Mouse (Mus musculus) forebrain, embryonic 16.5 days (tissue): ENCODE measurements around the gene Fam171a2. TPM values are rescaled to one million over a fixed set of nuclear protein-coding genes. Genes with fewer than 3 reads are reported as not detected.
A peak's percentile ranks its signal among the peaks of the same experiment; 100 is the strongest.

Experiments
- ATAC-seq: fragments of 200-750 bp; cut with Nextera tagmentation; 2 replicates; pipeline ENCODE4 v1.8.0; 2017; ENCODE audit warnings: mild to moderate bottlenecking, moderate library complexity
- H3K27ac ChIP-seq: fragments of 300-500 bp; sonication (generic); 2 replicates; pipeline ENCODE4 v1.5.1; 2014; ENCODE audit warnings: low read length, control low read depth
- H3K27me3 ChIP-seq: fragments of 300-500 bp; sonication (generic); replicated peaks from 2 replicates; pipeline ENCODE4 v1.6.1; 2014; ENCODE audit warnings: low read length; ENCODE audit not compliant: control insufficient read depth, insufficient read depth
- H3K36me3 ChIP-seq: fragments of 300-500 bp; sonication (generic); 2 replicates; pipeline ENCODE4 v1.6.1; 2014; ENCODE audit not compliant: control insufficient read depth, insufficient read depth
- H3K4me1 ChIP-seq: fragments of 300-500 bp; sonication (generic); replicated peaks from 2 replicates; pipeline ENCODE4 v1.6.1; 2014; ENCODE audit warnings: low read length; ENCODE audit not compliant: control insufficient read depth, insufficient read depth
- H3K4me2 ChIP-seq: fragments of 300-500 bp; sonication (generic); 2 replicates; pipeline ENCODE4 v1.6.1; 2014; ENCODE audit warnings: mild to moderate bottlenecking, low read length, control low read depth
- H3K4me3 ChIP-seq: fragments of 300-500 bp; sonication (generic); replicated peaks from 2 replicates; pipeline ENCODE4 v1.5.1; 2014; ENCODE audit warnings: mild to moderate bottlenecking, low read length, control low read depth
- H3K9ac ChIP-seq: fragments of 300-500 bp; sonication (generic); replicated peaks from 2 replicates; pipeline ENCODE4 v1.6.1; 2014; ENCODE audit warnings: low read depth, low read length, control low read depth
- H3K9me3 ChIP-seq: fragments of 300-500 bp; sonication (generic); 2 replicates; pipeline ENCODE4 v1.6.1; 2016; ENCODE audit warnings: low read length; ENCODE audit not compliant: control insufficient read depth
- WGBS: fragments of 180-500 bp; shearing (Covaris S2); extraction: QIAGEN DNeasy Blood & Tissue Kit; methylation state at CpG from one replicate; pipeline ENCODE4 v1.1.7; 2014; 5-methylcytosine and 5-hydroxymethylcytosine counted together
- polyA plus RNA-seq: library from polyadenylated mRNA; unstranded; fragments of >200 nt; fragmentation: Nextera tagmentation; extraction: Ambion mirVana; gene quantifications from 2 replicates; pipeline ENCODE4 v1.2.1, GENCODE M21; 2015

The Fam171a2 gene
- polyA plus RNA-seq, 1 experiment from 2014 or later, result 17.8 TPM

GRCm38 (mm10) chr11:102401898-102402500 is 45.5 kb downstream of the Fam171a2 start:
- H3K36me3 ChIP-seq, result peaks cover 17% of the 10 kb centered on the region
- no peak overlapping the region for H3K9ac ChIP-seq

GRCm38 (mm10) chr11:102400513-102401084 is 46.9 kb downstream of the Fam171a2 start:
- no peak for ATAC-seq
- no peak overlapping the region for H3K27ac ChIP-seq
- WGBS, result 35% methylated on average over 12 of the region's 12 CpGs
- H3K27me3 ChIP-seq, result no peaks in the 10 kb centered on the region; the same call in 1 of the 2 replicates
- H3K9ac ChIP-seq, result no peak overlapping the region
- H3K4me3 ChIP-seq, result no peak overlapping the region
- H3K4me1 ChIP-seq, result peaks cover 37% of the 10 kb centered on the region
- H3K36me3 ChIP-seq, result peaks cover 17% of the 10 kb centered on the region
- no peaks in the 10 kb centered on the region for H3K9me3 ChIP-seq
- no peak overlapping the region for H3K4me2 ChIP-seq

More at GRCm38 (mm10) chr11:102401898-102402500, 45.5 kb downstream of the Fam171a2 start:
- no peak overlapping the region for H3K27ac ChIP-seq
- WGBS, result 65% methylated on average over 12 of the region's 12 CpGs
- no peak overlapping the region for H3K4me3 ChIP-seq
- no peaks in the 10 kb centered on the region for H3K9me3 ChIP-seq
- no peaks in the 10 kb centered on the region; the same call in 1 of the 2 replicates for H3K27me3 ChIP-seq
- no peak overlapping the region for H3K4me2 ChIP-seq
- peaks cover 36% of the 10 kb centered on the region for H3K4me1 ChIP-seq
- ATAC-seq, result no peak

- Histone ChIP-seq H3K4me1 (peaks cover 39% of the 10 kb centered on the region), H3K36me3 (peaks cover 17% of the 10 kb centered on the region), H3K27ac (no peak overlapping the region), H3K9me3 (no peaks in the 10 kb centered on the region), H3K4me2 (no peak overlapping the region), H3K27me3 (no peaks in the 10 kb centered on the region; the same call in 1 of the 2 replicates), H3K9ac (no peak overlapping the region), H3K4me3 (no peak overlapping the region)
- no peak for ATAC-seq
- WGBS, result 8% methylated on average over 33 of the region's 34 CpGs
These were observed 47.8 kb downstream of the Fam171a2 start for GRCm38 (mm10) chr11:102399610-102400072.

GRCm38 (mm10) chr11:102399107-102399506 is 48.4 kb downstream of the Fam171a2 start:
- ATAC-seq, result no peak
- 24% methylated on average over 15 of the region's 15 CpGs for WGBS
- no peaks in the 10 kb centered on the region; the same call in 1 of the 2 replicates for H3K27me3 ChIP-seq
- H3K4me3 ChIP-seq, result no peak overlapping the region
- peaks cover 42% of the 10 kb centered on the region for H3K4me1 ChIP-seq
- H3K36me3 ChIP-seq, result peaks cover 17% of the 10 kb centered on the region
- no peak overlapping the region for H3K9ac ChIP-seq
- H3K27ac ChIP-seq, result no peak overlapping the region
- H3K9me3 ChIP-seq, result no peaks in the 10 kb centered on the region
- no peak overlapping the region for H3K4me2 ChIP-seq

- 77% methylated on average over 20 of the region's 20 CpGs for WGBS
- H3K4me1 ChIP-seq, result peaks cover 43% of the 10 kb centered on the region
These were observed 49.3 kb downstream of the Fam171a2 start for GRCm38 (mm10) chr11:102398007-102398825.

GRCm38 (mm10) chr11:102396671-102397141 is 50.8 kb downstream of the Fam171a2 start:
- Histone ChIP-seq H3K4me2 (peak overlapping the region; percentile 76), H3K9me3 (no peaks in the 10 kb centered on the region), H3K4me3 (no peak overlapping the region), H3K27me3 (no peaks in the 10 kb centered on the region; the same call in 1 of the 2 replicates), H3K4me1 (peaks cover 49% of the 10 kb centered on the region), H3K27ac (no peak overlapping the region), H3K36me3 (peaks cover 5% of the 10 kb centered on the region; the same call in 1 of the 2 replicates), H3K9ac (no peak overlapping the region)
- no peak for ATAC-seq
- WGBS, result 80% methylated on average over 7 of the region's 7 CpGs

More at GRCm38 (mm10) chr11:102398007-102398825, 49.3 kb downstream of the Fam171a2 start:
- H3K36me3 ChIP-seq, result peaks cover 15% of the 10 kb centered on the region
- H3K9me3 ChIP-seq, result no peaks in the 10 kb centered on the region
- no peak overlapping the region for H3K27ac ChIP-seq
- no peak for ATAC-seq
- H3K4me3 ChIP-seq, result no peak overlapping the region
- H3K9ac ChIP-seq, result no peak overlapping the region
- no peaks in the 10 kb centered on the region; the same call in 1 of the 2 replicates for H3K27me3 ChIP-seq
- H3K4me2 ChIP-seq, result no peak overlapping the region

- Histone ChIP-seq H3K27ac (no peak overlapping the region), H3K4me3 (no peak overlapping the region), H3K4me2 (peak overlapping the region; percentile 76), H3K9ac (no peak overlapping the region), H3K27me3 (no peaks in the 10 kb centered on the region; the same call in 1 of the 2 replicates), H3K36me3 (peaks cover 5% of the 10 kb centered on the region; the same call in 1 of the 2 replicates), H3K9me3 (no peaks in the 10 kb centered on the region), H3K4me1 (peaks cover 49% of the 10 kb centered on the region)
- 60% methylated on average over 6 of the region's 6 CpGs for WGBS
- no peak for ATAC-seq
These were observed 51.2 kb downstream of the Fam171a2 start for GRCm38 (mm10) chr11:102396263-102396662.

- H3K4me1 ChIP-seq, result peaks cover 49% of the 10 kb centered on the region
- no peak for ATAC-seq
- no peaks in the 10 kb centered on the region for H3K9me3 ChIP-seq
- H3K36me3 ChIP-seq, result peaks cover 3% of the 10 kb centered on the region; the same call in 1 of the 2 replicates
- H3K4me2 ChIP-seq, result peak overlapping the region; percentile 76
- peak overlapping the region; percentile 46 for H3K9ac ChIP-seq
- WGBS, result 3% methylated on average over 5 of the region's 5 CpGs
- H3K27me3 ChIP-seq, result no peaks in the 10 kb centered on the region; the same call in 1 of the 2 replicates
- H3K27ac ChIP-seq, result peak overlapping the region; percentile 47; the same call in 1 of the 2 replicates
- peak overlapping the region; percentile 92 for H3K4me3 ChIP-seq
These were observed 52.2 kb downstream of the Fam171a2 start for GRCm38 (mm10) chr11:102395250-102395649.
